Mouse (Mus musculus): Measurements from ENCODE around the gene Aes.

Gene Aes

DNA sequence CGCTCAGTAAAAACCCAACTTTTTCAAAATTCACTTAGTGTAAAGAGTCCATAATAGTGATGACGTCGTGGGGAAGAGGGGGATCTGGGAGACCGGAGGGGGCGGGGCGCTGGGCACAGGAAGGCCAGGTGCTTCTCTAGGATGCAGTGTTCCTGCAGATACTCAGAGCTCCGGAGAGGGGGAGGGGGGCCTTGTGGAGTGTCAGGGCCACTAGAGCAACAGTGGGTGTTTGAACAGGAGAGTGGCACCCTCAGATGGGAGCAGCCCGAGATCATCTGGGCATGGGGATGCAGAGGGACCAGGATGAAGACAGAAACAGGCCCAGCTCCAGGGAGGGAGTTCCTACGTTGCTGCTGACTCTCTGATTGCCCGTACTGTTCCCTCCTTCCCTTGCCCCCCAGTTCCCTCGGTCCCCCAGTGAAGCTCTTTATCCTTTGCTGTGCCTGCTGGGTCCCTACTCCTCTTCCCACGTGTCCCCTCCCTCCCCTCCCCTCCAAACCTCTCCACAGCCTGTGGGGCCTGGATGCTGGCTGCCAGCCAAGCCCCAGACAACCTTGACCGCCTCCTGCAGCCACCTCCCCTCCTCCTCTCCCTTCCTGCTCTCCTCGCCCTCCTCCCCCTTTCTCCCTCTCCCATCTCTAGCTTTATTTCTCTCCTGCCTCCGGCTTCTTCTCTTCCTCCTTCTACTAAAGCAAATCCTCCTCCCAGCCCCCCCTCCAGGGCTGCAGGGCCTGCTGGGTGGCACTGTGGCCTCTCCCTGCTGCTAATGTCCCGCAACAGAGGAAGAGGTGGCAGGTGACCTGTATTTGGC lies 9.3 kb downstream of the Aes start:
- no peak for DNase-seq (ENCODE audit: low spot score in 2 of 2)

DNA sequence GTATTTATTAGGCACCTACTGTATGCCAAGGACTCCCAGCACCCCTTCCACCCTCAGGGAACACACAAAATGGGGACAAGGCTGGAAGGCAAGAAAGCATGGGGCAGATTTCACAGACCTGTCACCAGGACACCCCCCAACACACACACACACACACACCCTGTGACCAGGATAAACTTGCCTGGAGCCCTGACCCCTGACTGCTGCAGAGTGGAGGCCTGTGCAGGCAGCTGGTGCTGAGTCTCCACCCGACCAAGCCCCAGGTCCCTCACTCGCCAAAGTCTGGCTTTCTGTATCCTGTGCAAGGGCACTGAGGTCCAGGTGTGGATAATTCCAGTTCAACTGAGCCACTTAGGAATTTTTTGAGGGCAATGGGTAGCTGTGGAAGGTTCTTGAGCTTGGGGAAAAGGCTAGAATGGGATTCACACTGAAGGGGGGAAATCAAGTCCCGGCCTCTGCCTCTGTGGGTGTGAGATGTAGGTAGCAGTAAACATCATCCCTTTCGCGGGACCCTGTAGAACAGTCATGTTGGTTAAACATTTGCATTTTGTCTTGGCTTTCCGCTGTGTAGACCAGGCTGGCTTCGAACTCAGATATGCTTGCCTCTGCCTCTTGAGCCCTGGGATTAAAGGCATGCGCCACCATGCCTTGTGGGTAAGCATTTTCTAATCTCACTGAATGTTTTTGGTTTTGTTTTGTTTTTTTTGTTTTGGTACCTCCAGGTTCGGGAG lies 10.4 kb downstream of the Aes start:
- no peak for DNase-seq (ENCODE audit: low spot score in 2 of 2)

DNA sequence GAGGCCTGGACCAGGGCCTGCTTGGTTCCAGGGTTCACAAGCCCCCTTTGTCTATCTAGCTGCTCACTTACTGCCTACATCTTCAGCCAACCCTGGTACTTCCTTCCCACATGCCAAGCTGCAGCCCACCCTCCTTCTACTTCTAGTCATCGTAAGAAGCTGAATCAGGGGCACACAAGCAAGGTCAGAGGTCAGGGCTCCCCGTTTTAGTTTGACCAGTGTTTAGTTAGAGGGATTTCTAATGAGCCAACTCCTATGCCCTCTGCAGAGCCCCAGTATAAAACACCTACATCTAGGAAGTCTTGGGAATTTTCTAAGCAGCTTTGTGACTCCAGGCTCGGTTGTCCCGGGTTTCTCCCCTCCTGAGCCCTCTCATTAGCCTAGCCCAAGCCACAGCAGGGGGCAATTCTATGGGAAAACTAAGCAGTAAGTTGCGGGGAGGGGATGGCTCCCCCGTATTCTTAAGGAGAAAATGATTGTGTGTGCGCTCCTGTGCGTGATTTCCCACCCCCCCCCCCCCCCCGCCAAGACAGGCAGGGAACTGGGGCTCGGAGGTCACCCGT lies 11.0 kb downstream of the Aes start:
- no peak for DNase-seq (ENCODE audit: low spot score in 2 of 2)

DNA sequence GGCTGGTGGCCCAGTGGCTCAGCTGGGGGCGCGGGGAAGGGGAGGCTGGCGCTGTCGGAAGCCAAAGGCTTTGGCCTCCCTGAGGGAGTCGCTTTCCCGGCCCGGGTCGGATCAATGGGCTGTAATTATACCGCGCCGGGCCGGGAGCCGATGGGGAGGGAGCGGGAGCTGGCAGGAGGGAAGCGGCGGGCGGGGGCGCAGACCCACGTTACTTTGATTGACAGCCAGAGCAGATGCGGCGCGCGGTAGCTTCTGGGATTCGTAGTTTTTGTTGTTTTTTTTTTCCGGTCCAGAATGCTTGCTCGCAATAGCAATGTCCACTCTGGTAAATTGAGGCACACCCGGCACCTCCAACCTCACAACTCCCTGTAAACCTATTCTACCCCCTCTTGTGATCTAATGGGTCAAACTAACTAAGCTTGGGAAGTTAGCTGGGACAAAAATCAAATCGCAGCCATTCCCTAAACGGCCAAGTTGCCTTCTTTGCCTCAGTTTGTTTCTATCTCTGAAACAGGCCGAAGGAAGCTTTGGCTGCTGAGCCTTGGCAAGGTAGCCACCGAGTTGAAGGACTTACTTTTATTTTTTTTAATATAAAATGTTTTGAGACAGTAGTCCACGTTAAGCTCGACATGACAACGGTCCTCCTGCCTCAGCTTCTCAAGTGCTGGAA lies 11.7 kb downstream of the Aes start:
- DNase-seq (ENCODE audit: low spot score in 2 of 2), result peak; percentile 80 to 81

DNA sequence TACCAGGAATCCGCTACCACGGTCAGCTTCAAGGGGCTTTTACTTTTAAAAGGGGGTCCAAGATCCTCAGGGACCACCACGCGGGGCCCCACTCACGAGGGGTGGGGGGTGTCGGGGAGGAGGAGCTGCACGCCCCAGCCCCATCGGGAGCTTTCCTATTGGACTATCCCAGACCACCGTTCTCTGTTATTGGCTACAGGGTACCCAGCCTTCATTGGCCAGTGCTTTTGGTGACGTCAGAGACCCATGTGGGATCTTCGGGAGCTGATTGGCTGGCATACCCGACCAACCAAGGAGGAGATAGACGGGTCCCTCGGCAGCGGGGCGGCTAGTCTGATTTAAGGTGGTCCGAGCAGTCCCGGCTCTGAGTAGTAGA lies 12.2 kb downstream of the Aes start:
- DNase-seq (ENCODE audit: low spot score in 2 of 2), result peak; percentile 96 to 97

DNA sequence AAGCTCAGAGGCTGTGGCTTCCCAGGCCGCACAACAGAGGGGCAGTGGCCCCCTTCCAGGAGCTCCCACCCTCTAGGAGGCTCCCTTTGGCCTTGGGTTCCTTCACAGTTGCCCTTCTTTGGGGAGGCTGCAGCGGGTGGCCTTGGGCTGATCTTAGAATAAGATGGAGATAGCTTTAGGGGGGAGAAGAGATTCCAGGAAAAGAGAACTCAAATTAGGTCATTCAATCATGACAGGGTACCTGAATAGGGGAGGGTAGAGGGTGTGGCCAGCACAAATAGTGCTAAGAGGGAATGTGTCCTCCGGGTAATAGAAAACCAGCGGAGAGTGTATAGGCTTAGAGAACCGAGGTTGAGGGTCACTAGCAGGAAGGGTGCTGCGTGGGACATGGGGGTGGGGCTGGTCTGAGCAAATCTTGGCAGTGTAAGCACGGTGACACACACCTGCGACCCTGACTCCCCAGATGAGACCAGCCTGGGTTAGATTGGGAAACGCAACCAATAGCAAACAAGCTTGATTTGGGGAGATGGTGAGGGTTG lies 12.9 kb downstream of the Aes start:
- no peak for DNase-seq (ENCODE audit: low spot score in 2 of 2)

DNA sequence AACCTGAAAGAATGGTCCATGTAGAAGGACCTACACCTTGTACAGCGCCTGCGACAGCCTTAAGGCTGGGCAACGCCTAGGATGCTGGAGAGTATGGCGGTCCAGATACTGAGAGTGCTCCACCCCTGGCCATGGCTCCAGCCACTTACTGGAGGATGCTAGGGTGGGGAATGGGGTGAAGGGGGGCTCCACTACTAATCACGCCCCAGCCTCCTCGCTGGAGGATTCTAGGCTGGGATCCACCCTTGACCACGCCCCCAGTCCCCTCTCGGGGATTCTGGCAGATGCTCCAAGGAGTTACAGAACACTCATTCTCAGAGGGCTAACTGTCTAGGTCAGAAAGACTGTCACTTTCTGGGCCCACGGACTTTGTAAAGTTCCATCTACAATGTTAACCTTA lies 13.7 kb downstream of the Aes start:
- no peak for DNase-seq (ENCODE audit: low spot score in 2 of 2)

DNA sequence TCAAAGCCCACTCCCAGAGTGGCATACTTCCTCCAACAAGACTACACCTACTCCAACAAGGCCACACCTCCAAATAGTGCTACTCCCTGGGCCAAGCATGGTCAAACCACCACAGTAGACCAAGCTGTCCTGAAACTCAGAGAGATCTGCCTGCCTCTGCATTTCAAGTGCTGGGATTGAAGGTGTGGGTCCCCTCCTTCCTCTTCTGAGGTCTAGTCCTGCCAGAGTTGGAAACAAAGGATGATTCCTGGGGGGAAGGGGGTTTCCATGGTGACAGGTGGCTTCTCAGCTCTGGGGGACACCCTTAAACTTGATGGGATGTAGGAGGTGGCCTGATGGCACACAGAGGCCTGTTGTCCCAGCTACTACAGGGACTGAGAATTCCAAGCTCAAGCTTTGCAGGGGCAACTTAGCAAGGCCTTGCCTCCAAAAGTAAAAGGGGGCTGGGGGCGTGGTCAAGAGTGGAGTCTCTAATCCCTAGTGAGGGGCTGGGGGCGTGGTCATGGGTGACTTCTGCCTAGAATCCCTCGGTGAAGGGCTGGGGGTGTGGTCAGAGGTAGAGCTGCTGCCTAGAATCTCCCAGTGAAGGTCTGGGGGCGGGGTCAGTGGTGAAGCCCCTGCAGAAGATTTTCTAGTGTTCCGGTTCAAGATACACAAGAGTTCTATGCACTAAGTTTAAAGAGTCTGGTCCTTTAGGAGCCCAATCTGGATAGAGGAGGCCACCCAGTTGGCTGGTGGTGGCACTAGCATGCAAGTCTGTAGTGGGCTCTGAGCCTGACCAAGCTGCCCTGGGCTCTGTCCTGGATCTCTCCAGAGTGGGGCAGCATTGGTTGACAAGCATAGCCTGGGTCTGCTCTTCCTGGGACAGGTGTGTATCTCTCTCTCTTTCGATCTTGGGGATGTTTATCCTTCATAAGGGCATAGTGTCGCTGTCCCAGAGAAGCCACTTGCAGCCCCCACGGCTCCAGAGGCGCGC lies 15.1 kb downstream of the Aes start, which contains the start of gene Tle2:
Gene Tle2, plus strand, starts transcription at position 481 of the 976 bp plus-strand sequence.
- DNase-seq (ENCODE audit: low spot score in 2 of 2), result no peak

DNA sequence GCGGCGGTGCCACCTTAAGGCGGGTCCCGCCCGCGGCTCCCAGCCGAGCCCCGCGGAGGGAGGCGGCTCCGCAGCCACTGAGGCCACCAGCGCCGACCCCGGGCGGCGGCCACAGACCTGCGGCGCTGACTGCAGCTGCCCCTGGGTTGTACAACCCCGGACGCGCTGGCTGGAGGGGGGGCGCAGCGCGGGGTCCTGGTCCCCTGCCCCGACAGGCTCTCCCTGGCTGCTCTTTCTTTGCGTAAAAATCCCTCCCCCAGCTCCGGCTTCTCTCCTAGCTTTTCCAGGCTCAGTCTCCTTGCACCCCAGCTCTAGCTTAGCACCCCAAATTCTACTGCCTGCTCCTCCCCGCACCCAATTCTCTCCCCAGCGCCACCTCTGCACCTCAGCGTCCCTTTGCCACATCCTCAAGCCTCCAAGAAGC lies 15.9 kb downstream of the Aes start:
- no peak for DNase-seq (ENCODE audit: low spot score in 2 of 2)

DNA sequence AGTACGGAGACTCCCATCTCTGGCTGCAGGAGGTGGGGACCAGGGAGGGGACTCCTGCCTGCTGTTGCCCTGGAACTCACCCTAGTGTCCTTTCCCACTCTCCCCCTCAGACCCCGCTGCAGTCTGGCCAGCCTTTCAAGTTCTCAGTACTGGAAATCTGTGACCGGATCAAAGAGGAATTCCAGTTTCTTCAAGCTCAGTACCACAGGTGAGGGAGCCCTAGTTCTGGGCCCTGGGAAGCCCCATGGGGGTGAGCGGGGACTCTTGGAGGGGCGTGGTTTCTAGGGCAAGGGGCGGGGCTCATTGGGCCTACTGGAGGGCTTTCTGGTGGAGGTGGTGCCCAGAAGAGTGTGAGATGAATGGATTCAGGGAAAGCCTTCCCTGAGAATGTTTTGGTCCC lies 16.4 kb downstream of the Aes start:
- DNase-seq (ENCODE audit: low spot score in 2 of 2), result peak in 1 of 2 experiments; percentile 46

DNA sequence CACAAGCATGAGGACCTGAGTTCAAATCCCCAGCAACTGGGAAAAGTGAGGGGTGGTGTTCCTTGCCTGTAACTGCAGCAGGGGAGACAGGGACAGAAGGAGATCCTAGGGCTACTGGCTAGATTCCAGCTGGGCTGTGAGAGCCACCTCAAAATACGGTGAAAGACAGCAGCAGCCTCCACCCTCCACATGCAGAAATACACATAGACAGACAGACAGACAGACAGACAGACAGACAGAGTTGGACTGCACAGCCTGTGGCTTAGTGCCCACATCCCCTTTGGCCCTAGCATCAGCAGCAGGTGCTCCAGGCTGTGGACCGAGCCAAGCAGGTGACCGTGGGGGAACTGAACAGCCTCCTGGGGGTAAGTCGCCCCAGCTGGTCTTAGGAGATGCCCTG lies 20.7 kb downstream of the Aes start:
- DNase-seq (ENCODE audit: low spot score in 2 of 2), result no peak

DNA sequence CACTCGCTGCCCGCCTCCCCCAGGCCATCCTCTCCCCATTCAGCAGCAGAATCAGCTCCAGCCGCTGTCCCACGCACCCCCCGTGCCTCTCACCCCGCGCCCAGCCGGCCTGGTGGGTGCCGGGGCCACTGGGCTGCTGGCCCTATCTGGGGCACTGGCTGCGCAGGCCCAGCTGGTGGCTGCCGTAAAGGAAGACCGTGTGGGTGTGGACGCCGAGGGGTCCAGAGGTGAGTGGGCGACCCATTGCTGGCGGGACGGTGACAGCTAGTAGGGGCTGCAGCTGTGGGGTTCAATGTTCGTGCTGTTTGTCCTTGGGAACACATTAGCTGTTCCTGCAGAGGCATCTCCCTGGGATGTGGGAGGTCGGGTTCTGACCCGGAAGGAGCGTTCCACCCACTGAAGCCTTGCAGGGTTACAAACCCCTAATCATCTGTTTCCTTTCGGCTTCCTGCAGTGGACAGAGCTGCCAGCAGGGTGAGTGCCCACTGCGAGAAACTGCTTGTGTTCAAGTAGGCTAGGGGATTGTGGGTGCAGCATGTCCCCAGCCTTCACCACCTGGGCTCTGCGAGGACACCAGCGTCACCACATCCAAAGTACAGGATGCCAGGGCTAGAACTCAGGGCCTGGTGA lies 21.3 kb downstream of the Aes start:
- DNase-seq (ENCODE audit: low spot score in 2 of 2), result peak in 1 of 2 experiments; percentile 41

DNA sequence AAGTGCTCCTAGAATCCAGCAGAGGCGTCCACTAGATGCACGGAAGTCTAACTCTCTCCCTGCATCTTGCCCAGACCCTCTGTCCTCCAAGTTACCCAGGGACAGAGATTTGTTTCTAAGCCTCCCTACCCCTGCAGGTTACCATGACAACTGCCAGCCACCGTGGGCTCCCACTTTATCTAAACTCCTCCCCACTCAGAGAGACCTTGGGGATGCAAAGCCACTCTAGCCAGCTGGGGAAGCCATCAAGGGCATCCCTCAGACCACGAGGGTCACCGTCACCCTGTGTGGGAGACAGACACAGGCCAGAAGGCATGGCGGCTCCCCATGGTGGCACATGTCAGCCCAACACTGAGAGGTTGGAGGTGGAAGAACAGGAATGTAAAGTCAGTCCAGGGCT lies 24.1 kb downstream of the Aes start:
- no peak for DNase-seq (ENCODE audit: low spot score in 2 of 2)

DNA sequence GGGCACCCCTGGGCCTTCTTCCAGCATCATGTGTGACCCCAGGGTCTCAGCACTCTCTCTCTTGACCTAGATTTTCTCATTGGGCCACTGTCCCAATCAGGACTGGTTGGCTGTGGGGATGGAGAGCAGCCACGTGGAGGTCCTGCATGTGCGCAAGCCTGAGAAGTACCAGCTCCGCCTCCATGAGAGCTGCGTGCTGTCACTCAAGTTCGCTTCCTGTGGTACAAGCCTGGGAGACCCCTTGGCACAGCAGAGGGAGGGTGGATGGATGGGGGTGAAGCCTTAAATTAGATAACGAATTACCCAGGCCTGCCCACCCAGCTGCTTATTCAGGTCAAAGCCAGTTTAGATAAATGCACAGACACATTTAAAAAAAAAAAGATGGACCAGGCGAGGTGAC lies 29.5 kb downstream of the Aes start:
- no peak for DNase-seq (ENCODE audit: low spot score in 2 of 2)

DNA sequence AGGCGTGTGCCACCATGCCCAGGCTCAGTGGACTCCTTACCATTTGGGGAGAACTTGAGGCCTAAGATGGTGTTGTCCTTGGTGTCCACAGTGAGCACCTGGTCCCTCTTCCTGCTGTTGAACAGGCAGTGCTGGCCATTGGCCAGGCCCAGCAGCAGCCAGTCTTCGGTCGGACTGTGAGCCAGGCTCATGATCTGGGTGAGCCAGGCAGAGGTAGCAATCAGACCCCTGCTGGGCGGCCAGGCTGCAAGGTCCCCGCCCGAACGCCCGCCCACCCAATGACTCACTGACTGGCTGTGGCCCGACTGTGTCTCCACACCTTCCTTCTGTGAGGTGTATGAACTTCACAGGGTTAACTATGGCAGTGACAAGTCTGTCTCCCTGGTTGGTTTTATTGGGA lies 32.6 kb downstream of the Aes start:
- DNase-seq (ENCODE audit: low spot score in 2 of 2), result no peak

DNA sequence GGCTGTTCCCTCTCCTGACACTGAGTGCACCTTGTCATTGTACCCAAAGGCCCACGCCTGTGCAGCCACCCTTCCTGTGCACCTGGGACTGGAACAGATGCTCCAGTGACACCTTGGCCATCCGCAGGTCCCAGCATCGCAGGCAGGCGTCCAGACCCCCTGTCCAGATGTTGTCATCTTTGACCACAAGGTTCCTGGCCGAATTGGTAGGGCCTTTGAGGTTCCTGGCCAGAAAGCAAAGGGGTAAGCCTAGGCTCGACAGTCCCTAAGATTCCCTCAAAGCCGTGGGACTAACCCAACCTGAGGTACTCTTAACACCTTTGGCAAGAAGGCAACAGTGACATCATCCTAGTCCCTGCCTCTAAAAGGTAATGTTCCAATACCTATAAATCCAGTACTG lies 33.3 kb downstream of the Aes start:
- DNase-seq (ENCODE audit: low spot score in 2 of 2), result no peak

DNA sequence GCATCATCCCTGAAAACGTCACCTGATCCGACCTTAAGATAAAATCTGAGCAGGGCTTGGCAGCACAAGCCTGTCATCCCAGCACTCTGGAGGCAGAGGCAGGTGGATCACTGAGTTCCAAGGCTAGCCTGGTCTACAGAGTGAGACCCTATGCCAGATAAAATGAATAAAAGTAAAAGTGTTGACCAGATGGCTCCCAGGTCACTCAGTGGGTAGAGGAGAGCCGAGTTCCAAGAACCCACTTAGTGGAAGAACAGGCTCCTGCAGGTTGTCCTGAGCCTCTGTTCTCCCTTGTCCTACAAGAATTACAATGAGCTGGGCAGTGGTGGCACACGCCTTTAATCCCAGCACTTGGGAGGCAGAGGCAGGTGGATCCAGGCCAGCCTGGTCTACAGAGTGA lies 33.9 kb downstream of the Aes start:
- no peak for DNase-seq (ENCODE audit: low spot score in 2 of 2)

DNA sequence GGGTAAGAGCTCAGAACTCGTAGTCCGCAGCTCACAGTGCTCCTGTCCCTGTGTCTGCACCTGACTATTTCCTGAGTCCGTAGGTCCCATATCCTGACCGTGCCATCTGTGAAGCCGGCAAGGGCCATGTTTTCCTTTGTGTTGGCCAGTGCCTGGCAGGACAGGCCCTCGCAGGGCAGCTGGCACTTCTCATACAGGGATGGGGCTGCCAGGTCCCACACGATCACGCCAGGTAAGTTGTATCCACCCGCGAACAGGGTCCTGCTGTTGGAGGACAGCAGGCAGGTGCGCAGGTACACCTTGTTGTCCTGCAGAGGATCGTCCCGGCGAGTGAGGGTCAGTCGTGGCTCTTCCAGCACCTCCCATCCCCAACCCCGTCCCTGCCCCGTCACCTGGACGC lies 34.6 kb downstream of the Aes start:
- no peak for DNase-seq (ENCODE audit: low spot score in 2 of 2)

DNA sequence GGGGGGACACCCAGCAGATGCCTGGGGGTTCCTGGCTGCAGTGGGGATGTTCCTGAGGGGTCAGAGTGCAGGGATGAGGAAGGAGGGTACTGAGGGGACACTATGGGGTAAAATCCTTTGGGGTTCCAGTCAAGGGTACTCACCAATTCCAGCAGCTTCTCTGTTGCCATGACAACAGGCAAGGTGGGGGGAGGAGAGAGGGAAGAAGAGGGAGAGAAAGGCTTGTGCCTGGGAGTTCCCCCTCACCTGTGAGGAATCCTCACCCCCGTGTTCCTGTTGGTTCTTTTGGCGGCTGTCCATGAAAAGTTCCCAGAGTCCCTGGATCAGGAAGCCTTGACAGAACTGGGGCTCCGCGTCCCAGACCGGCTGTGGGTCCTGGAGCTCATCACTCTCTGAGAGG lies 36.3 kb downstream of the Aes start:
- DNase-seq (ENCODE audit: low spot score in 2 of 2), result no peak

DNA sequence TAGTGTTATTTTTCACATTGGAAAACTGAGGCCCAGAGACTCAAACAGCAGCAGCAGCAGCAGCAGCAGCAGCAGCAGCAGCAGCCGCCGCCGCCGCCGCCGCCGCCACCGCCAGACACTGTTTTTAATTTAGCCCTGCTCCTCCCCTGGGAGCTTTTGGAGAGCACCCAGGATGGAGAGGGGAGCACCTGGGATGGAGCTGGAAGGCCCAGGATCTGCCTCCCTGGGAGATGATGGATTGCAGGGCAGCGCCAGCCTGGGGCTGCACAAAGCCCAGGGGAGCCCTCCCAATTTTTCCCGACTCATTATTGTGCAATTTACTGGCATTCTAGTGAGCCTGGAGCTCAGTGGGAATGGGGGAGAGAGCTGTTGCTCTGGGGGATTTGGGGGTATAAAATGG lies 37.3 kb downstream of the Aes start:
- DNase-seq (ENCODE audit: low spot score in 2 of 2), result no peak

Measured in spleen, postnatal 36 days (tissue).